Mouse (Mus musculus) hindbrain, embryonic 10.5 days (tissue): ENCODE results near the gene Ptprc. TPM values are rescaled to one million over a fixed set of nuclear protein-coding genes. Genes with fewer than 3 reads are reported as not detected.

Experiments used
- DNase-seq: peaks from one replicate; pipeline ENCODE4 v3.0.0-alpha.2; 2017; ENCODE audit warnings: low spot score
- H3K27ac ChIP-seq: fragments of 300-500 bp; sonication (generic); 2 replicates; pipeline ENCODE4 v1.5.1; 2016; ENCODE audit warnings: mild to moderate bottlenecking, moderate library complexity
- H3K27me3 ChIP-seq: fragments of 300-500 bp; sonication (generic); 2 replicates; pipeline ENCODE4 v1.6.1; 2016; ENCODE audit warnings: mild to moderate bottlenecking; ENCODE audit not compliant: poor library complexity, insufficient read depth, severe bottlenecking
- H3K36me3 ChIP-seq: fragments of 300-500 bp; sonication (generic); 2 replicates; pipeline ENCODE4 v1.6.1; 2016; ENCODE audit warnings: mild to moderate bottlenecking, moderate library complexity
- H3K4me1 ChIP-seq: fragments of 300-500 bp; sonication (generic); replicated peaks from 2 replicates; pipeline ENCODE4 v1.6.1; 2016; ENCODE audit warnings: mild to moderate bottlenecking
- H3K4me3 ChIP-seq: fragments of 300-500 bp; sonication (generic); 2 replicates; pipeline ENCODE4 v1.5.1; 2016; ENCODE audit warnings: mild to moderate bottlenecking, moderate library complexity
- H3K9me3 ChIP-seq: fragments of 300-500 bp; sonication (generic); 2 replicates; pipeline ENCODE4 v1.6.1; 2016; ENCODE audit warnings: mild to moderate bottlenecking, moderate library complexity
- WGBS: fragments of 180-500 bp; shearing (Covaris S2); methylation state at CpG from one replicate; pipeline ENCODE4 v1.1.7; 2016; 5-methylcytosine and 5-hydroxymethylcytosine counted together
- polyA plus RNA-seq: library from polyadenylated mRNA; unstranded; fragments of >200 nt; fragmentation: Nextera tagmentation; extraction: Ambion mirVana; gene quantifications from 2 replicates; pipeline ENCODE4 v1.2.1, GENCODE M21; 2016

The Ptprc gene
- polyA plus RNA-seq, 1 experiment from 2014 or later: 1.4 TPM

DNA sequence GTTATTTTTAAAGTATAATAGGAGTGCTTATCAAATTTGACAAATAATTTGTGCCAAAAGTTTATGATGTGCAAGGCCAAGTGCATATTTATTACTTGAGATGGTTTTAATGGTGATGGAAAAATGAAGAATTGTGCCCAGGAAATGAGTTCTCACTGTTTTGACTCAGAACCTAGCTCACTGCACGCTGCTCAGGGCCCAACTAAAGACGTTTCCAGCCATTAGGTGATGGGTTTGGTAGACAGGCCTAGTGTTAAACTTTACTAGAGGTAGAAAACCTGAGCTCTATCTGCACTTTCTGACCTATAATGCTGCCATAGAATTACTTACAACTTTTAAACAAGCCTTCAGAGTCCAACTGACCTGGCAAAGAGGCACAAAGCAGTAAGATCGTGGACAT lies 3.0 kb downstream of the Ptprc start:
- DNase-seq: no peak
- Histone ChIP-seq H3K4me1 (no peaks in the 10 kb centered on the region), H3K36me3 (no peaks in the 10 kb centered on the region), H3K9me3 (no peaks in the 10 kb centered on the region), H3K27ac (no peak overlapping the region), H3K4me3 (no peak overlapping the region), H3K27me3 (no peaks in the 10 kb centered on the region)
- WGBS: 87% methylated on average over 3 of the region's 3 CpGs

DNA sequence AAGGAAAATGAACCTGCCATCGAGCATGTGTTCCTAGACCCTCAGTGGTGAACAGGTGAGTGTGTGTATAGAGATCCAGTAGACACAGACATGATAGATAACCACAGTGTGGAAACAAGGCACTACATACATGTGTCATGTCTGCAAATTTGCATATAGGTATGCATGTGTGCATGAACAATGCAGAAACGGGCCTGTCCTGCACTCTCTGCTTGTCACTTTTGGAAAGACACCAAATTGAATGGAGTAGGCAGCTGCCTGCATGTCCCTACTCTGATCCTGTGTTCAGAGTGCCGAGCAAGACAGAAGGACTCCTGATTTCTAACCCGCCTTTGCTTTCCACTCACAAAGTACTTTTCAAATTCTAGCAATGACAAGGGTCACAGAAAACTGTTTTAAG lies 3.4 kb downstream of the Ptprc start:
- Histone ChIP-seq H3K36me3 (no peaks in the 10 kb centered on the region), H3K4me3 (no peak overlapping the region), H3K9me3 (no peaks in the 10 kb centered on the region), H3K27ac (no peak overlapping the region), H3K4me1 (no peaks in the 10 kb centered on the region), H3K27me3 (no peaks in the 10 kb centered on the region)
- WGBS: 90% methylated on average over 4 of the region's 4 CpGs
- DNase-seq: no peak

- no peaks in the 10 kb centered on the region for H3K27me3 ChIP-seq
- no peaks in the 10 kb centered on the region for H3K4me1 ChIP-seq
- H3K9me3 ChIP-seq: no peaks in the 10 kb centered on the region
- no peaks in the 10 kb centered on the region for H3K36me3 ChIP-seq
- no peak overlapping the region for H3K4me3 ChIP-seq
- no peak for DNase-seq
- WGBS: 82% methylated on average over 5 of the region's 5 CpGs
- H3K27ac ChIP-seq: no peak overlapping the region
Observed at GRCm38 (mm10) chr1:138166233-138166771, 9.2 kb downstream of the Ptprc start.

DNA sequence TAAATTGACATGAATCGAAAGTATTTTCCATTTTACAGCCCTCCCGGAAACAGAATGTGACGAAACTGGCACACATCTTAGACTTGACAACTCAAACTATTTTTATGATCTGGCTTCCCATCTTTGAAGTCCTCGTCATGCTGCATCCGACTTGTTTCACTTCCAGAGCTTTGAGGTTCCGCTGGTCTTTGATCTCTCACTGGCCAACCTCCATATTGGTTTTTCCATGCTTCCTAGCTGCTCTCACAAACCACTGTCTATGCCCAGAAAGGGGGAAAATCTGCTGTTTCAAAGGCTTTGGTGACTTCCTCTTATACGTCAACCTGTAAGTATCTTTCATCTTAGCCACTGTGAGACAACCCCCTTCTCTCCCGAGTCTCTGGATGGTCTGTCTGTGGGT lies 12.9 kb downstream of the Ptprc start:
- no peaks in the 10 kb centered on the region for H3K9me3 ChIP-seq
- H3K36me3 ChIP-seq: no peaks in the 10 kb centered on the region
- H3K4me1 ChIP-seq: no peaks in the 10 kb centered on the region
- H3K27ac ChIP-seq: no peak overlapping the region
- DNase-seq: no peak
- no peak overlapping the region for H3K4me3 ChIP-seq
- H3K27me3 ChIP-seq: no peaks in the 10 kb centered on the region
- WGBS: 91% methylated on average over 8 of the region's 8 CpGs

DNA sequence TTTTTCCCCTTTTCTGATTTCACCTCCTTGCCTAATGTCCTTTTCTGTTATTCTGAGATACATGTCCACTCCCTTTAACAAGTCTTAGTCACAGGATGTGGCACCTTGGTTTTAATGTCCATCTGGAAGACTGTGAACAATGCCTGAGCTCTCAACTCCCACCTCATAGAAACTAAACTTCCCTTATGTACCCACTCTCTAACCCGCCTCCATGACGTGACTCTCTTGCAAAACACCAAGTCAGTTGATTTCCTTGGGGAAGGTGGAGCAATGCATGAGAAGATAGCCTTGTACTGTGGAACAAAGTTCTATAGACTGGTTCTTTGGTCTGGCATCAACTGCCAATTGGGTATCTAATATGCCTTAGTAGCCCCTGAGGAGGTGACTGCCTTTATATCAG lies 16.6 kb downstream of the Ptprc start:
- no peaks in the 10 kb centered on the region for H3K4me1 ChIP-seq
- DNase-seq: no peak
- no peak overlapping the region for H3K4me3 ChIP-seq
- no peak overlapping the region for H3K27ac ChIP-seq
- no peaks in the 10 kb centered on the region for H3K27me3 ChIP-seq
- no peaks in the 10 kb centered on the region for H3K36me3 ChIP-seq
- no peaks in the 10 kb centered on the region for H3K9me3 ChIP-seq
- WGBS: 74% methylated on average over 2 of the region's 2 CpGs

DNA sequence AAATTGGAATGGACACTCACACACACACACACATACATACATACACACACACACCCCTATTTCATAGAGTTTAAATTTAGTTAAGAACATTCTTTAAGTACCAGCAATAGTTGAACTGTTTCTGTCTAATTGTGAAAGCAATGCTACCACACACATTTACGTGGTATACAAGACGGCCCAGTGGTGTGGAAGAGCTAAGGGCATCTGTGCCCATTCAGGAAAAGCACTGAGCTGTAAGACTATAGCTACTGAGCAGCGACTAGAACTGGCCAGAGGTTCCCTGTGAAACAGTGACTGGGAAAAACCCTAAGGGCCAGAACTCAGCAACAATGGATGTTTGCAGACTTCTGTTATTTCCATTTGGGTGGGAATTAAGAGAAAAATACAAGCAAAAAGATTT lies 17.3 kb downstream of the Ptprc start:
- WGBS: 36% methylated on average over 3 of the region's 3 CpGs
- Histone ChIP-seq H3K36me3 (no peaks in the 10 kb centered on the region), H3K27me3 (no peaks in the 10 kb centered on the region), H3K27ac (no peak overlapping the region), H3K4me3 (no peak overlapping the region), H3K9me3 (no peaks in the 10 kb centered on the region), H3K4me1 (no peaks in the 10 kb centered on the region)
- no peak for DNase-seq

DNA sequence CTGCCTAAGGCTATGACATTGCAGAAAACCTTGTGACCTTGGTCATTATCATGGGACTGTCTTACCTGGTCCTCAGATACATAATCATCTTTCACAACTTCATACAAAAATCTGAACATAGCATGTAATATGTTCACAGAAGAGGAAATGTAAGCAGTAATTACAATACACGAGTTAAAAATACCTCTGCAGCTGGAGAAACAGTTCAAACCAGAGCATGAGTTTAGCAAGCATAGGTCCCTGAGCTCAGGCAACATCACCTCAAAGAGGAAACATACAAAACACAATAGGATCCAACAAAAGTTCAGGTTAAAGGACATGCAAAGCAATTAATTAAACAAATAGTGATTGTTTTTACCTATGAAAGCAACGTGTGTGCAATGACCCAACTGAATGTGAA lies 17.8 kb downstream of the Ptprc start:
- no peaks in the 10 kb centered on the region for H3K27me3 ChIP-seq
- no peak overlapping the region for H3K4me3 ChIP-seq
- H3K27ac ChIP-seq: no peak overlapping the region
- no peaks in the 10 kb centered on the region for H3K4me1 ChIP-seq
- H3K36me3 ChIP-seq: no peaks in the 10 kb centered on the region
- 74% methylated on average over 2 of the region's 2 CpGs for WGBS
- no peak for DNase-seq
- H3K9me3 ChIP-seq: no peaks in the 10 kb centered on the region

- DNase-seq: no peak
- Histone ChIP-seq H3K9me3 (no peaks in the 10 kb centered on the region), H3K4me3 (no peak overlapping the region), H3K36me3 (no peaks in the 10 kb centered on the region), H3K27ac (no peak overlapping the region), H3K27me3 (no peaks in the 10 kb centered on the region), H3K4me1 (no peaks in the 10 kb centered on the region)
- 86% methylated on average over 3 of the region's 3 CpGs for WGBS
Observed at GRCm38 (mm10) chr1:138157008-138157407, 18.5 kb downstream of the Ptprc start.

DNA sequence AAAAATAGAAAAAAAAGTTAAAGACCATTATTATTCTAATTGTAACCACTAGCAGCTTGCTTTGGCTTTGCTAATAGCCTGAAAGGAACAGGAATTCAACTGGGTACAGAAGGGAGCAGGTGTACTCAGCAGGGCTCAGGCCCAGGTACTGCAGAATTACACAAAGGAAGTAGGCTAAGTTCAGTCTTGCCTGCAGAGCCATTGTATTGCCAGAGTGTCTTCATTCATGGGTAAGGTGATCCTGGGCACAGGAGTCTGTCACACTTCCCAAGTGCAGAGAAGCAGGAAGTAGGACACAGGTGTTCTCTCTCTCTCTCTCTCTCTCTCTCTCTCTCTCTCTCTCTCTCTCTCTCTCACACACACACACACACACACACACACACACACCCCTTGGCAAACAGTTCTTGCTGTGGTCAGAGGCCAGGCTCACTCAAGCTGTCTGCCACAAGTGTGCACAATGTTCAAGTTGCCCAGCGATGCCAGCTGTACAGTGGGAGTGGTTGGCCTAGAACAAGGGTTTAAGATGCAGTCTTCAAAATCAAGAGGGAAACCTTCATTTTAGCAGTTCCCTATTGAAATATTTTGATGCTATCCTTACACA lies 21.2 kb downstream of the Ptprc start:
- 63% methylated on average over 1 of the region's 1 CpGs for WGBS

DNA sequence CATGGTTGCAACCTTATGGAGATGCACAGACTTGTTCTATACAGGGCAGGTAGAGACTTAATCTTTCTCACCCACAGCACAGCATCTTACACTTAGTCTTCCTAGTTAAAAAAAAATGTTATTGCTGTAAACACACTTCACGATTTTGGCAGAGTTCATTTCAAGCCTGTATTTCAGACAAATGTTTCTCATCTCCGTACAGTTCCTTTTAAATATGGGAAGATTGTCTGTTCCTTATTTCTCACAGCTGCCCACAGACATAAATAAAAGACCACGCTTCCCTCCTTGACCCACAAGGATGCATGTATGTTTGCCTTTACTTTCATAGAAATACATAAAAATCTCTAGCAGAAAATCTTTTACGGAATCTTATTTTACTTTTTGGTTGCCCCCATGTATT lies 22.4 kb downstream of the Ptprc start:
- DNase-seq: no peak
- Histone ChIP-seq H3K9me3 (no peaks in the 10 kb centered on the region), H3K27ac (no peak overlapping the region), H3K4me3 (no peak overlapping the region), H3K27me3 (no peaks in the 10 kb centered on the region), H3K4me1 (0 out of 2 replicates have a peak, but pooled peaks cover 4% of the 10 kb centered on the region), H3K36me3 (no peaks in the 10 kb centered on the region)
- 92% methylated on average over 4 of the region's 4 CpGs for WGBS

More for the DNA sequence above, 21.2 kb downstream of the Ptprc start:
- H3K36me3 ChIP-seq: no peaks in the 10 kb centered on the region
- no peaks in the 10 kb centered on the region for H3K4me1 ChIP-seq
- no peaks in the 10 kb centered on the region for H3K9me3 ChIP-seq
- H3K27me3 ChIP-seq: no peaks in the 10 kb centered on the region
- DNase-seq: no peak
- H3K27ac ChIP-seq: no peak overlapping the region
- H3K4me3 ChIP-seq: no peak overlapping the region

- no peak for DNase-seq
- H3K27ac ChIP-seq: no peak overlapping the region
- 72% methylated on average over 4 of the region's 4 CpGs for WGBS
- H3K36me3 ChIP-seq: no peaks in the 10 kb centered on the region
- 0 out of 2 replicates have a peak, but pooled peaks cover 4% of the 10 kb centered on the region for H3K4me1 ChIP-seq
- H3K27me3 ChIP-seq: no peaks in the 10 kb centered on the region
- H3K4me3 ChIP-seq: no peak overlapping the region
- H3K9me3 ChIP-seq: no peaks in the 10 kb centered on the region
Observed at GRCm38 (mm10) chr1:138148844-138149243, 26.7 kb downstream of the Ptprc start.

- no peak overlapping the region for H3K27ac ChIP-seq
- H3K4me3 ChIP-seq: no peak overlapping the region
- no peaks in the 10 kb centered on the region for H3K9me3 ChIP-seq
- no peaks in the 10 kb centered on the region for H3K36me3 ChIP-seq
- H3K27me3 ChIP-seq: no peaks in the 10 kb centered on the region
- 41% methylated on average over 2 of the region's 2 CpGs for WGBS
- 0 out of 2 replicates have a peak, but pooled peaks cover 4% of the 10 kb centered on the region for H3K4me1 ChIP-seq
- no peak for DNase-seq
Observed at GRCm38 (mm10) chr1:138145571-138145970, 29.9 kb downstream of the Ptprc start.

DNA sequence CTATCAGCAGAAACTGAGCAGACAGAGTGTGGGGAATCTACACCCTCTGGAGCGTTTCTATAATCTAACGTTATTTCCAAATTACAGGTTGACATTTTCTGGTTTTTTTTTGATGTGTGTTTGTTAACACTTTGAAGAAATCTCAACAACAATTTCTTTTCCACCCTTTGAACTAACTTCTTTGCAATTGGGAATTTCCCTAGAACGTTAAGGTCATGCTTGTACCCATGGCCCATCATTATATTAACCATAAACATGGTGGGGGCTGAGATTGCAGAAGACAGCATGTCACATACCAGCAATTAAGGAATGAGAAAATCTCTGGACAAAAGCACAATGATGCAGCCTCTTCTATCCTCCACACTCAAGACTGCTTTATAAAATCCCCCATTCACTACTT lies 30.4 kb downstream of the Ptprc start:
- H3K4me3 ChIP-seq: no peak overlapping the region
- WGBS: 89% methylated on average over 3 of the region's 3 CpGs
- no peak overlapping the region for H3K27ac ChIP-seq
- H3K4me1 ChIP-seq: 0 out of 2 replicates have a peak, but pooled peaks cover 4% of the 10 kb centered on the region
- H3K36me3 ChIP-seq: no peaks in the 10 kb centered on the region
- no peaks in the 10 kb centered on the region for H3K9me3 ChIP-seq
- DNase-seq: no peak
- H3K27me3 ChIP-seq: no peaks in the 10 kb centered on the region

- no peaks in the 10 kb centered on the region for H3K27me3 ChIP-seq
- H3K27ac ChIP-seq: no peak overlapping the region
- WGBS: 85% methylated on average over 5 of the region's 5 CpGs
- H3K9me3 ChIP-seq: no peaks in the 10 kb centered on the region
- no peak overlapping the region for H3K4me3 ChIP-seq
- no peak for DNase-seq
- 0 out of 2 replicates have a peak, but pooled peaks cover 4% of the 10 kb centered on the region for H3K4me1 ChIP-seq
- no peaks in the 10 kb centered on the region for H3K36me3 ChIP-seq
Observed at GRCm38 (mm10) chr1:138144365-138144764, 31.1 kb downstream of the Ptprc start.
